ENCODE assay signal across 16 mouse cellular contexts in genomic region chr14:98539792-98540191, GRCm38 (mm10).
"Had no signal": no experiment of that assay in that cellular context is flagged by ENCODE, and none has a peak within 500 bp of the region (broad histone marks: within the 10 kb centered on the region; RNA-seq: fewer than 3 reads in every experiment).

No protein-coding gene starts in this region.

- H3K4me1 ChIP-seq: stomach, embryonic 15.5 days had no signal

- H3K36me3 ChIP-seq: neural tube, embryonic 13.5 days; neural tube, embryonic 15.5 days; stomach, embryonic 15.5 days had no signal

- H3K9ac ChIP-seq: neural tube, embryonic 13.5 days; neural tube, embryonic 15.5 days; stomach, embryonic 15.5 days had no signal

- H3K9me3 ChIP-seq: neural tube, embryonic 13.5 days; neural tube, embryonic 15.5 days; stomach, embryonic 15.5 days had no signal

- H3K27me3 ChIP-seq: neural tube, embryonic 13.5 days; neural tube, embryonic 15.5 days; stomach, embryonic 15.5 days had no signal

- DNase-seq: retina, postnatal 1 day; right cerebral cortex, adult 18-20 months; right cerebral cortex, postnatal 14 days; right cerebral cortex, postnatal 25 days; right cerebral cortex, postnatal 4 days; spleen, adult 18-20 months; thymus, adult 18-20 months; thymus, adult 2 months; thymus, postnatal 14 days; thymus, postnatal 25 days; thymus, postnatal 36 days; thymus, postnatal 4 days had no signal

- H3K27ac ChIP-seq: neural tube, embryonic 13.5 days; neural tube, embryonic 15.5 days; stomach, embryonic 15.5 days; stomach, postnatal 0 days had no signal

- H3K4me3 ChIP-seq: neural tube, embryonic 13.5 days; neural tube, embryonic 15.5 days; stomach, embryonic 15.5 days had no signal
